ENCODE assay signal across 7 mouse cellular contexts in the genomic region with DNA sequence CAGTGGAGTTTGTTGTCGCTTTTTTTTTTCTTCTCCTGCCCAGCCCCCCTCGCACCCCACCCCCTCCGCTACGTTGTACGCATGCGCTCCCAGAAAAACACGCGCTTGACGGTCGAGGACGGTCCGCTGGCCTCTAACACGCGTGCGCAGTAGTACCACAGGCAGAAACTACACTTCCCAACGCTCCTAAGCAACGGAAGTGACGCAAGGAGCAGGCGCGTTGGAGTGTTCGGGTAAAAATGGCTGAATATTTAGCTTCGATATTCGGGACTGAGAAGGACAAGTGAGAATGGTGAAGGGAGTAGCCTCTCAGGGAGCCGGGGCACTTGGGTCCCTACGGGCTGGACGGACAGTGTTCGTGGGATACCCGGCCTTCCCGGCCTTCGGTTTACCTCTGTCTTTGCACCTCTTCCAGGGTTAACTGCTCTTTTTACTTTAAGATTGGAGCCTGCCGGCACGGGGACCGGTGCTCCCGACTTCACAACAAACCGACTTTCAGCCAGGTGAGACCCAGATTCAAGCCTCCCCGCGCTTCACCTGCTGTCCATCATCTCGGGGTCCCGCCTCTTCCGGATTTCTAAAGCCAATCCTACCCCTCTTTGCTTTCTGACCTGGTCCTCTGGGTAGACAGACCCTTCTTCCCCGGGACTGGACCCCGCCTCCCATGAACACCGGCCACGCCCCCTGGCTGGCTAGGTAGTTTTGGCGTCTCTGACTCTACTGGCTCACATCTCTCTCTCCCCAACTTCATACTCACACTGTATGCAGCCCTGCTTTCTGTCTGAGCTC. TPM values are rescaled to one million over a fixed set of nuclear protein-coding genes. Genes with fewer than 3 reads are reported as not detected.
A peak's percentile ranks its signal among the peaks of the same experiment; 100 is the strongest.
DNase-seq lines count a peak whose midpoint lies in the region; ATAC-seq and TF ChIP-seq lines count a peak whose summit lies in the region.

A gene (plus strand): TSS at position 185 of the 789 bp plus-strand sequence.
A gene (plus strand): TSS at position 228 of the 789 bp plus-strand sequence.
A gene (minus strand): TSS at position 511 of the 789 bp plus-strand sequence.

- intact Hi-C loops in left cerebral cortex, postnatal 4 days (cut with DNase I) = no loop called here

- peak within 1 kb of the TSS; percentile 72 for H3K9ac ChIP-seq in intestine, postnatal 0 days (ENCODE audit: low read depth, low read length)
- peak within 1 kb of the TSS; percentile 81 for H3K9ac ChIP-seq in midbrain, embryonic 12.5 days (replicated peaks)

- no peak; the same call in 1 of the 2 replicates for TF ChIP-seq POLR2A in small intestine, adult 2 months (IDR thresholded peaks at IDR 0.05; ENCODE audit: low read depth, low read length)

- under 1% methylated on average over 45 of the region's 45 CpGs for WGBS in embryonic facial prominence, embryonic 10.5 days
- WGBS in intestine, postnatal 0 days = under 1% methylated on average over 45 of the region's 45 CpGs
- under 1% methylated on average over 45 of the region's 45 CpGs for WGBS in midbrain, embryonic 12.5 days
- WGBS in small intestine, adult 2 months = under 1% methylated on average over 45 of the region's 45 CpGs

- no peaks in the 10 kb centered on the region for H3K27me3 ChIP-seq in embryonic facial prominence, embryonic 10.5 days (replicated peaks; ENCODE audit: low read depth, poor library complexity, severe bottlenecking)
- no peaks in the 10 kb centered on the region for H3K27me3 ChIP-seq in intestine, postnatal 0 days (replicated peaks; ENCODE audit: control insufficient read depth, insufficient read depth, low read length)
- no peaks in the 10 kb centered on the region for H3K27me3 ChIP-seq in midbrain, embryonic 12.5 days
- no peaks in the 10 kb centered on the region for H3K27me3 ChIP-seq in small intestine, adult 2 months (ENCODE audit: control insufficient read depth, insufficient read depth, low read length)

- peaks cover 43% of the 10 kb centered on the region for H3K36me3 ChIP-seq in embryonic facial prominence, embryonic 10.5 days (replicated peaks)
- H3K36me3 ChIP-seq in intestine, postnatal 0 days (ENCODE audit: control insufficient read depth, insufficient read depth) = peaks cover 30% of the 10 kb centered on the region
- peaks cover 28% of the 10 kb centered on the region for H3K36me3 ChIP-seq in midbrain, embryonic 12.5 days
- peaks cover 12% of the 10 kb centered on the region for H3K36me3 ChIP-seq in small intestine, adult 2 months (ENCODE audit: control insufficient read depth, insufficient read depth, low read length)

- peak; percentile 84 for ATAC-seq in intestine, postnatal 0 days
- peak; percentile 85 for ATAC-seq in midbrain, embryonic 12.5 days (ENCODE audit: low FRiP score, low read depth)

- DNase-seq in adrenal gland, postnatal 10 days = peak; percentile 96
- DNase-seq in embryonic facial prominence, embryonic 10.5 days (ENCODE audit: low spot score) = peak; percentile 97
- DNase-seq in gonadal fat pad, adult 2 months (ENCODE audit: low read depth) = peak; percentile 80
- DNase-seq in left cerebral cortex, postnatal 4 days = peak; percentile 98

- peak within 1 kb of the TSS; percentile 93 for H3K27ac ChIP-seq in embryonic facial prominence, embryonic 10.5 days (replicated peaks)
- peak within 1 kb of the TSS; percentile 91 for H3K27ac ChIP-seq in intestine, postnatal 0 days (ENCODE audit: low read depth, low read length)
- H3K27ac ChIP-seq in midbrain, embryonic 12.5 days (replicated peaks) = peak within 1 kb of the TSS; percentile 92
- peak within 1 kb of the TSS; percentile 97 for H3K27ac ChIP-seq in small intestine, adult 2 months (ENCODE audit: insufficient read depth, low read depth, low read length)

- peak within 1 kb of the TSS; percentile 78 for H3K4me2 ChIP-seq in intestine, postnatal 0 days (replicated peaks; ENCODE audit: low read depth)
- peak within 1 kb of the TSS; percentile 77 for H3K4me2 ChIP-seq in midbrain, embryonic 12.5 days (replicated peaks)

- TF ChIP-seq CTCF in intestine, postnatal 0 days (IDR thresholded peaks at IDR 0.05; ENCODE audit: low read depth) = no peak
- no peak for TF ChIP-seq CTCF in small intestine, adult 2 months (IDR thresholded peaks at IDR 0.05; ENCODE audit: extremely low read depth, insufficient read length, insufficient replicate concordance, low read depth, low read length)

- peaks cover 33% of the 10 kb centered on the region for H3K4me1 ChIP-seq in embryonic facial prominence, embryonic 10.5 days
- 0 out of 2 replicates have a peak, but pooled peaks cover 4% of the 10 kb centered on the region for H3K4me1 ChIP-seq in intestine, postnatal 0 days (replicated peaks; ENCODE audit: control insufficient read depth, insufficient read depth, low read length)
- H3K4me1 ChIP-seq in midbrain, embryonic 12.5 days = peaks cover 29% of the 10 kb centered on the region
- H3K4me1 ChIP-seq in small intestine, adult 2 months (ENCODE audit: control insufficient read depth, insufficient read depth, insufficient read length, low read length) = peaks cover 9% of the 10 kb centered on the region; the same call in 1 of the 2 replicates

- no peaks in the 10 kb centered on the region for H3K9me3 ChIP-seq in embryonic facial prominence, embryonic 10.5 days
- H3K9me3 ChIP-seq in intestine, postnatal 0 days (ENCODE audit: control insufficient read depth) = no peaks in the 10 kb centered on the region
- no peaks in the 10 kb centered on the region for H3K9me3 ChIP-seq in midbrain, embryonic 12.5 days

- H3K4me3 ChIP-seq in embryonic facial prominence, embryonic 10.5 days = peak within 1 kb of the TSS; percentile 84
- H3K4me3 ChIP-seq in intestine, postnatal 0 days (ENCODE audit: low read depth, low read length) = peak within 1 kb of the TSS; percentile 86
- peak within 1 kb of the TSS; percentile 76 for H3K4me3 ChIP-seq in midbrain, embryonic 12.5 days
- peak within 1 kb of the TSS; percentile 88 for H3K4me3 ChIP-seq in small intestine, adult 2 months (ENCODE audit: low read depth, low read length)

RNA-seq across cellular contexts. Expression of the first gene that starts in this region (rescaled TPM):
- total RNA-seq in adrenal gland, postnatal 10 days (2021) = 10 to 100 TPM; 61.4 to 71.1 TPM
- polyA plus RNA-seq in embryonic facial prominence, embryonic 10.5 days (2016; fragmentation: Nextera tagmentation; extraction: Ambion mirVana) = 91.5 and 94.9 TPM in 2 replicates
- 46.8 and 55.9 TPM in 2 replicates for polyA plus RNA-seq in gonadal fat pad, adult 2 months (2012; rRNA removed)
- polyA plus RNA-seq in intestine, postnatal 0 days (2015; fragmentation: Nextera tagmentation; extraction: Ambion mirVana) = 65.9 and 68.6 TPM in 2 replicates
- total RNA-seq in left cerebral cortex, postnatal 4 days (2021) = 10 to 100 TPM; 50.6 to 56.7 TPM
- 83.1 and 88.4 TPM in 2 replicates for polyA plus RNA-seq in midbrain, embryonic 12.5 days (2016; fragmentation: Nextera tagmentation; extraction: Ambion mirVana)
- polyA plus RNA-seq in small intestine, adult 2 months (2012; rRNA removed) = 26.6 and 46.5 TPM in 2 replicates

RNA-seq across cellular contexts. Expression of the second gene that starts in this region (rescaled TPM):
- total RNA-seq in adrenal gland, postnatal 10 days (2021) = 1 to 10 TPM; 2.4 to 7.1 TPM
- polyA plus RNA-seq in embryonic facial prominence, embryonic 10.5 days (2016; fragmentation: Nextera tagmentation; extraction: Ambion mirVana) = 14.2 and 15.3 TPM in 2 replicates
- 1.4 and 1.6 TPM in 2 replicates for polyA plus RNA-seq in gonadal fat pad, adult 2 months (2012; rRNA removed)
- 0.83 and 1.2 TPM in 2 replicates for polyA plus RNA-seq in intestine, postnatal 0 days (2015; fragmentation: Nextera tagmentation; extraction: Ambion mirVana)
- 1 to 10 TPM; 5.9 to 6.3 TPM for total RNA-seq in left cerebral cortex, postnatal 4 days (2021)
- 21.8 and 23.5 TPM in 2 replicates for polyA plus RNA-seq in midbrain, embryonic 12.5 days (2016; fragmentation: Nextera tagmentation; extraction: Ambion mirVana)
- 1.2 and 1.6 TPM in 2 replicates for polyA plus RNA-seq in small intestine, adult 2 months (2012; rRNA removed)

RNA-seq across cellular contexts. Expression of the third gene that starts in this region (rescaled TPM):
- total RNA-seq in adrenal gland, postnatal 10 days (2021) = 100 to 1,000 TPM; 119 to 128 TPM
- 112 and 118 TPM in 2 replicates for polyA plus RNA-seq in embryonic facial prominence, embryonic 10.5 days (2016; fragmentation: Nextera tagmentation; extraction: Ambion mirVana)
- polyA plus RNA-seq in gonadal fat pad, adult 2 months (2012; rRNA removed) = 134 and 146 TPM in 2 replicates
- 247 and 259 TPM in 2 replicates for polyA plus RNA-seq in intestine, postnatal 0 days (2015; fragmentation: Nextera tagmentation; extraction: Ambion mirVana)
- total RNA-seq in left cerebral cortex, postnatal 4 days (2021) = 10 to 100 TPM; 78.5 to 81.4 TPM
- polyA plus RNA-seq in midbrain, embryonic 12.5 days (2016; fragmentation: Nextera tagmentation; extraction: Ambion mirVana) = 130 and 144 TPM in 2 replicates
- polyA plus RNA-seq in small intestine, adult 2 months (2012; rRNA removed) = 69.3 and 131 TPM in 2 replicates

Comparison
In these comparisons a context has a peak if more than half of its experiments do, and no peak if none do; other contexts are left out.
1. Peak in every context shown above with its lines: DNase-seq, ATAC-seq, H3K4me3 ChIP-seq and H3K27ac ChIP-seq.